Mouse (Mus musculus) embryonic facial prominence, embryonic 11.5 days (tissue): ENCODE results near the gene Paqr5. TPM values are rescaled to one million over a fixed set of nuclear protein-coding genes. Genes with fewer than 3 reads are reported as not detected.

Source experiments
- ATAC-seq: fragments of 200-750 bp; cut with Nextera tagmentation; replicated peaks from 2 replicates; pipeline ENCODE4 v1.8.0; 2017; ENCODE audit warnings: low read depth; ENCODE audit not compliant: insufficient number of reproducible peaks, low FRiP score, low TSS enrichment
- DNase-seq: peaks from one replicate; pipeline ENCODE4 v3.0.0-alpha.2; 2015; ENCODE audit warnings: low spot score
- H3K27ac ChIP-seq: fragments of 300-500 bp; sonication (generic); replicated peaks from 2 replicates; pipeline ENCODE4 v1.5.1; 2014; ENCODE audit warnings: mild to moderate bottlenecking, low read depth, low read length, control low read depth
- H3K27me3 ChIP-seq: fragments of 300-500 bp; sonication (generic); 2 replicates; pipeline ENCODE4 v1.6.1; 2014; ENCODE audit warnings: mild to moderate bottlenecking, low read length, moderate library complexity, mixed read lengths; ENCODE audit not compliant: control insufficient read depth, insufficient read depth
- H3K36me3 ChIP-seq: fragments of 300-500 bp; sonication (generic); replicated peaks from 2 replicates; pipeline ENCODE4 v1.6.1; 2014; ENCODE audit warnings: low read depth, mild to moderate bottlenecking, low read length, moderate library complexity, mixed read lengths; ENCODE audit not compliant: control insufficient read depth, insufficient read depth
- H3K4me1 ChIP-seq: fragments of 300-500 bp; sonication (generic); 2 replicates; pipeline ENCODE4 v1.6.1; 2014; ENCODE audit warnings: low read length, mixed read lengths; ENCODE audit not compliant: control insufficient read depth, insufficient read depth
- H3K4me2 ChIP-seq: fragments of 300-500 bp; sonication (generic); 2 replicates; pipeline ENCODE4 v1.6.1; 2014; ENCODE audit warnings: low read depth, mild to moderate bottlenecking, control low read depth, low read length, moderate library complexity
- H3K4me3 ChIP-seq: fragments of 300-500 bp; sonication (generic); 2 replicates; pipeline ENCODE4 v1.5.1; 2014; ENCODE audit warnings: low read depth, low read length, control low read depth
- H3K9ac ChIP-seq: fragments of 300-500 bp; sonication (generic); replicated peaks from 2 replicates; pipeline ENCODE4 v1.6.1; 2014; ENCODE audit warnings: mild to moderate bottlenecking, control low read depth, low read length
- H3K9me3 ChIP-seq: fragments of 300-500 bp; sonication (generic); replicated peaks from 2 replicates; pipeline ENCODE4 v1.6.1; 2016; ENCODE audit warnings: mild to moderate bottlenecking, low read length, inconsistent platforms, mixed read lengths; ENCODE audit not compliant: control insufficient read depth
- WGBS: fragments of 180-500 bp; shearing (Covaris S2); extraction: QIAGEN DNeasy Blood & Tissue Kit; methylation state at CpG from one replicate; pipeline ENCODE4 v1.1.7; 2014; 5-methylcytosine and 5-hydroxymethylcytosine counted together
- polyA plus RNA-seq: library from polyadenylated mRNA; unstranded; fragments of >200 nt; fragmentation: Nextera tagmentation; extraction: Ambion mirVana; gene quantifications from 2 replicates; pipeline ENCODE4 v1.2.1, GENCODE M21; 2014

The Paqr5 gene
- polyA plus RNA-seq, 1 experiment from 2014 or later, result 0.34 TPM

DNA sequence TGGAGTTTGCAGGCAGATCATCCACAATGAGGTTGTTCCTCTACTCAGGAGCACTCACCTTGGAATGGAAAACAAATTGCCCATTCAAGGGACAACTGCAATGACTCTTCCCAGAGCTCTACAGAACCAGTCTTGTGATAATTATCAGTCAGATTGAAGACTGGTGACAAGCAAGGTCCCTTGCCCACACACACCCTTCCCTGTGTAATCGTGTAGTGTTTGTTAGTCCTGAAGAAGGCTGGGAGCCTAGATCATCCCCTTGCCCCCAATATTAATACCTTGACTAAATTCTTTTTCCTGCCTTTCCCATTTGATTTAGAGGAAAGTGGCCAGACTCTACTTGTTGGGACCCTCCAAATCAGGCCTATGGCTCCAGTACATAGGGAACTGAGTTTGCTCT is 117.0 kb downstream of the Paqr5 start:
- no peaks in the 10 kb centered on the region for H3K36me3 ChIP-seq
- H3K4me2 ChIP-seq, result no peak overlapping the region
- H3K9ac ChIP-seq, result no peak overlapping the region
- H3K27ac ChIP-seq, result no peak overlapping the region
- H3K27me3 ChIP-seq, result no peaks in the 10 kb centered on the region
- no peak for ATAC-seq
- H3K9me3 ChIP-seq, result no peaks in the 10 kb centered on the region
- H3K4me3 ChIP-seq, result no peak overlapping the region
- 93% methylated on average over 1 of the region's 1 CpGs for WGBS
- no peaks in the 10 kb centered on the region; the same call in 1 of the 2 replicates for H3K4me1 ChIP-seq
- no peak for DNase-seq

DNA sequence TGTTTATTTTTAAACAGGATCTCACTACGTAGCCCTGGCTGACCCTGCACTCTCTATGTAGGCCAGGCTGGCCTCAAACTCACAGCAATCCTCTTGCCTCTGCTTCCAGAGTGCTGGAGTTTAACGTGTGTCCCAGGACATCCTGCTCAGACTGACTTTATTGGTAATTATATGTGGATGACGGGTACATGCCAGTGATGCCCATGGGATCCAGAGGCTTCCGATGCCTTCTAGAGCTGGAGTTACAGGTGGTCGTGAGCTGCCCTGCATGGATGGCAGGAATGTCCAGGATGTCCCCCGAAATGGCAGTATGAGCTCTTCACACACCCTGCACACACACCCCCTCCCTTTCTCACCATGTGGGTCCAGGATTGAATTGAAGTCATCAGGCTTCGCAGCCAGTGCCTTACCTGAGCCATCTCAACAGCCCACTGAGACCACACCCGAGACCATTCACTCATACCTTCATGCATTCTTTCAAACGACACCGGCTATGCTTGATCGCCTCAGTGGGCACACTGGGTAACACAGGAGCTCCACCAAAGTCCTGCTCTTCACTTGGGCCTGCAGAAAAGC is 117.7 kb downstream of the Paqr5 start:
- no peak for ATAC-seq
- Histone ChIP-seq H3K4me2 (no peak overlapping the region), H3K4me1 (no peaks in the 10 kb centered on the region; the same call in 1 of the 2 replicates), H3K9ac (no peak overlapping the region), H3K27me3 (no peaks in the 10 kb centered on the region), H3K36me3 (no peaks in the 10 kb centered on the region), H3K4me3 (no peak overlapping the region), H3K27ac (no peak overlapping the region), H3K9me3 (no peaks in the 10 kb centered on the region)
- WGBS, result 93% methylated on average over 11 of the region's 11 CpGs
- DNase-seq, result no peak

DNA sequence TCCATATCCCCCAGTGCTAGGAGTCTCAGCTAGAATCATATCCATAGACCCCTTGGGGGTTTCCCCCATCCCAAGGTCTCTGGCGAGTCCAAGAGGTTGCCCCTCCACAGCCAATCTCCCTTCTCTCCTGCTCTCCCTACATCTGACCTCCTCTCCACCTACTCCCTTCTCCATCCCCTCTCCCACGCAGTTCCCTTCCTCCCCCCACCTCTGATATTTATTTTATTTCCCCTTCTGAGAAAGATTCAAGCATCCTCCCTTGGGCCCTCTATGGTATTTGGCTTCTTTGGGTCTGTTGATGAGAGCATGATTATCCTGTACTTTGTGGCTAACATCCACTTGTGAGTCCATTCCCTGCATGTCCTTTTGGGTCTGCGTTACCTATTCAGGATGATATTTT is 118.3 kb downstream of the Paqr5 start:
- Histone ChIP-seq H3K27me3 (no peaks in the 10 kb centered on the region), H3K4me1 (no peaks in the 10 kb centered on the region; the same call in 1 of the 2 replicates), H3K4me2 (no peak overlapping the region), H3K27ac (no peak overlapping the region), H3K9ac (no peak overlapping the region), H3K36me3 (no peaks in the 10 kb centered on the region), H3K4me3 (no peak overlapping the region), H3K9me3 (no peaks in the 10 kb centered on the region)
- ATAC-seq (no peak), DNase-seq (no peak)
- WGBS, result 82% methylated on average over 3 of the region's 3 CpGs

DNA sequence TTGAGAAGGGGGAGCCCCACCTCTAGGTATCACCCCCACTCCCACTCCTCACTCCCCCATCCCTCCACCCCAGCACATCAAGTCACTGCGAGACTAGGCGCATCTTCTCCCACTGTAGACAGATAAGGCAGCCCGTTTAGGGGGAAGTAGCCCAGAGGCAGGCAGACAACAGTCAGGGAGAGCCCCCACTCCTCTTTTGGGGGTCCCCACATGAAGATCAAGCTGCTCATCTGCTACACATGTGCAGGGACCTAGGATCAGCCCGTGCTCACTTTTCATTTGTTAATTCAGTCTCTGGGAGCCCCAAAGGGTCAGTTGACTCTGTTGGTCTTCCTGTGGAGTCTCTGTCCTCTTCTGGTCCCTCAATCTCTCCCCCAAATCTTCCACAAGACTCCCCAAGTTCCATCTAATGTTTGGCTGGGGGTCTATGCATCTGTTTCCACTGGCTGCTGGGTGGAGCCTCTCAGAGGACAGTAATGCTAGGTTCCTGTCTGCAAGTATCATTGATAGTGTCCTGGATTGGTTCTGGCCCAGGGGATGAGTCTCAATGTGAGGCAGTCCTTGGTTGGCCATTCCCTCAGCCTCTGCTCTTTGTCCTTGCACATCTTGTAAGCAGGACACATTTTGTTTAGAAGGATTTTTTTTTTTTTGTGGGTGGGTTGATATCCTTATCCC is 118.9 kb downstream of the Paqr5 start:
- H3K4me1 ChIP-seq, result no peaks in the 10 kb centered on the region; the same call in 1 of the 2 replicates
- no peak for DNase-seq
- no peak overlapping the region for H3K4me2 ChIP-seq
- no peak overlapping the region for H3K4me3 ChIP-seq
- H3K36me3 ChIP-seq, result no peaks in the 10 kb centered on the region
- no peak overlapping the region for H3K9ac ChIP-seq
- WGBS, result 86% methylated on average over 4 of the region's 4 CpGs
- no peak for ATAC-seq
- H3K27me3 ChIP-seq, result no peaks in the 10 kb centered on the region
- H3K27ac ChIP-seq, result no peak overlapping the region
- no peaks in the 10 kb centered on the region for H3K9me3 ChIP-seq

DNA sequence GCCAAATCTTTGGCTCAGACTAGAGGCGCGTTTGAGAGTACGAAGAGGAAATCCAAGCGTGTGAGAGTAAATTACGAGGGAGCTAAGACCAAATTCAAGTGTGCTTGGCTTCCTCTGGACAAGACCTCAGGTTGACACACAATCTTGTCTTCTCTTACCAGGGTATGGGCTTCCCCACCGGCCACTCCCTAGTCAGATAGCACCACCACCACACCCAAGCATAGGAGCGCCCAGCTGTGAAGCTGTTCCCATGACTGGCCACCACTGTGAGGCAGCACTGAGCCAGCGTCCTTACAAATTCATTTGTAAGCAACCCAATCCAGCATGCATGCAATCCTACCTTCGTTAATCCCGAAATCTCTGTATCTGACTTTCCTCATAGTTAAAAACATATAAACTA is 119.7 kb downstream of the Paqr5 start:
- H3K4me3 ChIP-seq, result no peak overlapping the region
- no peaks in the 10 kb centered on the region for H3K9me3 ChIP-seq
- no peaks in the 10 kb centered on the region; the same call in 1 of the 2 replicates for H3K4me1 ChIP-seq
- H3K27ac ChIP-seq, result no peak overlapping the region
- no peak overlapping the region for H3K4me2 ChIP-seq
- ATAC-seq, result no peak
- DNase-seq, result peak; percentile 43
- H3K27me3 ChIP-seq, result 0 out of 2 replicates have a peak, but pooled peaks cover 2% of the 10 kb centered on the region
- no peaks in the 10 kb centered on the region for H3K36me3 ChIP-seq
- 66% methylated on average over 10 of the region's 10 CpGs for WGBS
- H3K9ac ChIP-seq, result no peak overlapping the region

DNA sequence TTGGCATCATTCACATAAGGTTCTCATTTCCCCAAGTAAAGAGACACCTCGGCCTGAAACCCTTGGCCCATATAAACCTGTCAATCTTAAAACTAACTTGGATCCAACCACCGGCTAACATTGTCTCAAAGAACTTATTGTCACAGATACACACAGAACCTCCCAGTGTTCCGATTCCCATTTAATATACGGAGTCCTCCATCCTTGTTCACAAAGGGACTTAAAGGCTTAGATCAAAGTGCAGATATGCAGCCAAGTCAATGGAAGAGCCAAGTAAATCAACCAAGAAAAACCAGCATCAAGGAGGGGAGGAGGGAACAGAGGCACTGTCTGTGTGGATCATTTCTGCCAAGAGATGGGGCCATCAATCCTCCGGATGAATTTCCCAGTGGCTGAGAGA is 121.1 kb downstream of the Paqr5 start:
- H3K4me1 ChIP-seq, result no peaks in the 10 kb centered on the region; the same call in 1 of the 2 replicates
- H3K4me2 ChIP-seq, result no peak overlapping the region
- H3K27ac ChIP-seq, result no peak overlapping the region
- ATAC-seq (no peak), DNase-seq (no peak)
- 56% methylated on average over 5 of the region's 5 CpGs for WGBS
- 0 out of 2 replicates have a peak, but pooled peaks cover 2% of the 10 kb centered on the region for H3K27me3 ChIP-seq
- H3K9me3 ChIP-seq, result no peaks in the 10 kb centered on the region
- no peak overlapping the region for H3K4me3 ChIP-seq
- H3K36me3 ChIP-seq, result no peaks in the 10 kb centered on the region
- no peak overlapping the region for H3K9ac ChIP-seq

DNA sequence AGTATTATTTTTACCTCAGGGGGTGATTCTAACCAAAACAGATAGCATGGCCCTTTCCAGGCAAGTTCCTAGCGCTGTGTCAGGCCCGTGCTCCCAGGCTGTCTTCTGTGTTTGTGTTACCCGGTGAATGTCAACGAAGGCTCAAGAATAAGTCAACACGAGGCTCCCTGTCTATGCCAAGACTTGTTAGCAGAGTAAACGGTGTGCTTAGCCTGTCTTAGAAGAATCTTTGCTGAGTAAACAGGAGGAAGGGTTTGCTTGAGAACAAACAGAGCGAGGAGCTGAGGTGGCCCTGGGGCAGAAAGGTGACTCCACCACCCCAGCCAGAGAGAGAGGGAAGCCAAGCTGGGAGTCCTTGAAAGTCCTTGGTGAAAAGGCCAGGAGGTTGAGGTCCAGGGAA is 122.5 kb downstream of the Paqr5 start:
- H3K4me1 ChIP-seq, result no peaks in the 10 kb centered on the region; the same call in 1 of the 2 replicates
- H3K27me3 ChIP-seq, result 0 out of 2 replicates have a peak, but pooled peaks cover 2% of the 10 kb centered on the region
- no peak overlapping the region for H3K9ac ChIP-seq
- ATAC-seq, result no peak
- no peak overlapping the region for H3K4me2 ChIP-seq
- WGBS, result 33% methylated on average over 7 of the region's 7 CpGs
- H3K27ac ChIP-seq, result no peak overlapping the region
- H3K4me3 ChIP-seq, result no peak overlapping the region
- H3K9me3 ChIP-seq, result no peaks in the 10 kb centered on the region
- no peak for DNase-seq
- no peaks in the 10 kb centered on the region for H3K36me3 ChIP-seq
